Mouse (Mus musculus) left cerebral cortex, postnatal 4 days (tissue): ENCODE results near the gene Ninj1. TPM values are rescaled to one million over a fixed set of nuclear protein-coding genes. Genes with fewer than 3 reads are reported as not detected.

ENCODE experiments used
- DNase-seq: peaks from one replicate; pipeline ENCODE4 v3.0.0-alpha.2; 2022
- intact Hi-C: fragments of 180-260 bp; cut with DNase I; formaldehyde crosslinking; loops from one replicate; pipeline ENCODE4 v1.15.1; 2025
- total RNA-seq, 2 experiments: library from RNA; stranded (reverse); gene quantifications; 2 replicates each; pipeline ENCODE4 v1.2.3; 2021

The Ninj1 gene
- 10 to 100 TPM; 17.2 to 17.4 TPM for total RNA-seq

DNA sequence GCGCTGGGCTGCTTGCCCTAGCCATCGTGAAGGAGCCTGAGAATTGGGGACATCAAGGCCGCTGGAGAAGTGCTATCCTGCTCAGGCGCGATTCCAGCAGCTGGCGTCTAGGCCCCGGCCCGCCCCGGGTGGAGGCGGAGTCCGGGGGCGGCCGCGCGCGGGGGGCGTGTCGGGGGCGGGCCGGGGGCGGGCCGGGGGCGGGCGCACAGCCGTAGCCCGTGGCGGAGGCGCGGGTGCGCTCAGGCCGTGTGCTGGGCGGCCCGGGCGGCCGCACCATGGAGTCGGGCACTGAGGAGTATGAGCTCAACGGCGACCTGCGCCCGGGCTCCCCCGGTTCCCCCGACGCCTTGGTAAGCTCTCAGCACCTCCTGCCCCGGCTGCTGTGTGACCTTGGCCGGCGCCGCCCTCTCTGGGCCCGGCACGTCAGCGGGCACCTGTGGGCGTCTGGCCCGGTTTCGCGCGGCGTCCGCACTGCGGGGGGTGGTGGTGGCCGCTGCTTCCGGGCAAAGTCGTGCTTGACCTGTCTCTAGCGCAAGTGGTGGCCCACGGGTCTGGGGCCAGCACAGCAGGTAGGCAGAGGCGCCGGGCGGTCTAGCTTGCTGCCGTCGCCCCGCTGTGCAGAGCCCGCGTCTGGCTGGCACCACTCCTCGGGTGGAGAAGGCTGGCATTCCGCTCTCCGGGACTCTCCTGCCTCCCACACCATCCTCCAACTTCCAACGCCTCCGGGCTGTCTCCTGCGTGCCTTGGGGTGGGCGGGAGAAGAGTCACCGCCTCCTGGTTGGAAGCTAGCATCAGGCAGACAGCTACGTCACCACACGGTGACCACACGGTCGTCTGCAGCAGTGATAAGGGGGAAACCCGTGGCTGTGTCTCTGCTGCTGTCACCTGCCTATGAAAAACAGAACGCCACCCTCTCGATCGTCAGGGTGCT is at the start of gene Ninj1:
Gene Ninj1, plus strand, starts transcription at position 198 of the 931 bp plus-strand sequence.
- DNase-seq: peak; percentile 88
- intact Hi-C loops: no loop called here

DNA sequence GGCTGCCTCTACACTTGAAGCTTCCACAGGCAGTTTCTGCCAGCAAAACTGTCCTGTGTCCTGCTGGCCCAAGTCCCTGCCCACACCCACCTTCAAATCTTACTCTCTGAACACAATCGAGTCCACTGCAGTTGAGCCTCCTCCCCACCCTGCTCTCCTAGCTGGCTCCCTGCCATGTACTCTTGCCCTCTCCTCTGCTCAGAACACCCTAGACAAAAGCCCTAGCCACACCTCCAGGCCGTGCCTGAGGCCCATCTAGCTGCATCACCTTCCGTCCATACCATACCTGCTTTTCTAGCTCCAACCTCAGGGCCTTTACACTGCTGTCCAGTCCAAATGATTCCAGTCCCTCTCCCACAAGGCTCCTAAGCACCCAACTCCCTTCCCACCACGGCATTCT is 46.7 kb upstream of the Ninj1 start:
- intact Hi-C loops: no loop called here
- no peak for DNase-seq

DNA sequence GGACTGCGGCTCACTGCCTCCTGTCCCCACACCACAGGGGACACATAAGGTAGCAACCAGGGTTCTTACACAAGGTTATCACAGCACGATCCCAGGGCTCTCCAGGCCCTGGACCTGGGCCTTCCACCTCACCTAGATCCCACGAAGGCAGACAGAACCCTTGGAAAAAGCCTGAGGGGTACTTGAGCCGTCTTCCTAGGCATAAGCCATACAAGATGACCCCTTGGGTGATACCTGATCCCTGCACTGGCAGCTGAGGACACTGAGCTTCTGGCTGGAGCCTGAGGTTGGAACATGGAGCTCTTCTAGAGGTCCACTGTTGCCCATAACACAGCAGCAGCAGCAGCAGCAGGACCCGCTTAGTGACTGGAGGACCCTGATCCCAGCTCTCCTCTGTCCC is 44.9 kb upstream of the Ninj1 start:
- intact Hi-C loops: no loop called here
- DNase-seq: no peak

DNA sequence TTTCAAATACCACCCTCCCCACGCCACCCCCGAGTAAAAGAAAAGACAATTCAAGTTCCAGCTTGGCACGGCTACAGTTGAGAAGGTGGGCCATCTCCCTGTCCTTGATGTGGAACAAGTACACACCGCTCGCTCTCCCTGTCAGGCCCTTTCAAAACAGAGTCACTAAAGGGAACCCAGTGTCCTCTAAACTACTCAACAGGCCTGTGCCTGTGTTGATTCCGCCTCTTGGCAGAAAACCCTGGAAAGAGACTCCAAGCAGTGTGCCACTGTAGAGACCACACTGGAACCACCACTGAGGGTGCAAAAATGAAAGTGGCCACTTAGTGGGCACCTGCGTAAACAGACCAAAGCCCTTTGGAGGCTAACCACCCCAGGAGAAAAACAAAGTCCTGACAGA is 44.0 kb upstream of the Ninj1 start:
- no peak for DNase-seq
- intact Hi-C loops: no loop called here

DNA sequence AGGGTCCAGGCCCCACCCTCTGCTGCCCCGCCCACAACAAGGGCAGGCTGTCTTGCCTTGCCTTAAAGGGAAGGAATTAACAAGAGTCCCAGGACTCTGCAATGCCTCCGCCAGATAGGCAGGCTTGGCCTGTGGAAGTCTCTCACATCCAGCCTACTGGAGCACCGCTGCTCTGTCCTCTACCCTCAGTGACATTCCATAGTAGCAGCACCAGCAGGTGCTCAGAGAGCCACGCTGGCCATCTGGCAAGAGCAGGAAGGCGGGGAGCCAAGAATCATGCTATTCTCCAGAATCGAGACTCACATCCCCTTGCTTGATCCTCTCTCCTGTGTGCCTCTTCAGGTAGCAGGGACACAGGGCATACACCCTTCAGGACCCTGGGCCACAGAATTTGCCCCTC is 42.8 kb upstream of the Ninj1 start:
- intact Hi-C loops: no loop called here
- DNase-seq: peak; percentile 69

DNA sequence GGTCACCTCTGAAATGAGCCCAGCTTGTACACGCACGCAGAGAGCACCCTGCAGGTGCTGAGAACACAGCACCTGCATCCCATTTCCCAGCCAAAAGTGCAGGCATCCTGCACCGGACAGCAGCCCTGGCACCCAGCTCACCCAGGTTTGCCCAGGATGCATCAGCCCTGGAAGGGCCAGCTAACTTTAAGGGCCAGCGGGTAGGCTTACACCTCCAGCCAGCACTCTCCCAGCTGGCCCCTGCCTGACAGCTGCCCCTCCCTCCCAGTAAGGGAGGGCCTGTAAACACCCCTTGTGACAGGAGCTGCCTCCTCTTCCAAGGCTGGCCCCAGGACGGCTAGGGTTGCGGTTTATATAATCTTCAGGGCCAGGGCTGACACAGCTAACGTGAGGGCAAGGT is 41.9 kb upstream of the Ninj1 start:
- peak; percentile 42 for DNase-seq
- intact Hi-C loops: loop anchor here (5.0 kb wide), 1 partner anchor 43 kb away; no protein-coding TSS in a partner anchor

DNA sequence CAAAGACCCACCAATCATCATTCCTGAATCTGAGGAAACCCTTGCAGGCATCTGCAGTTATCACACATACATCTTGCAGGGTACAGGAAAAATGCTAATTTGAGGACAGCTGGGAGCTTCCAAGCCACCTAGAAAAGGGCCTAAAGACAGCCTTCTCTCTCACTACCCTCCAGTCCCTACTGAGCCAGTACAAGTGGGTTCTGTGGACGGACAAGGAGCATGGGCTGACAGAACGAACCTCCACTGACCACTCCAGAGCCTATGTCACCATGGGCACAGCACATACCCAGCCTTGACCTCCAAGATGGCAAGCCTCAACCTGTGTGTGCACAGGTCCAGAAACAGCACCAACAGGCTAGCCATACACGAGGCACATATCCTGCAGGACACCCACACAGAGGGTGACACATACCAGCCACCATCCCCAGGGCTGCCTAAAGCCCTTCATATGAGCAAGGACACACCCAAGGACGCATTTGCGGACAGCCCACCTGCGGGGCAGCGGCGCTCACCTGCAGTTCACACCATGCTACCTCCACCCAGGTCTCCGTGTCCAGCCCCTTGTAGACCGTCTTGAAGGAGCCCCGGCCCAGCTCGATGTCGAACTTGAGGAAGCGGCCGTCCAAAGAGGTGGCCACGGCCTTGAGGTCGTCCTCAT is 41.1 kb upstream of the Ninj1 start:
- DNase-seq: no peak
- intact Hi-C loops: loop anchor here (5.0 kb wide), 1 partner anchor 44 kb away; no protein-coding TSS in a partner anchor

DNA sequence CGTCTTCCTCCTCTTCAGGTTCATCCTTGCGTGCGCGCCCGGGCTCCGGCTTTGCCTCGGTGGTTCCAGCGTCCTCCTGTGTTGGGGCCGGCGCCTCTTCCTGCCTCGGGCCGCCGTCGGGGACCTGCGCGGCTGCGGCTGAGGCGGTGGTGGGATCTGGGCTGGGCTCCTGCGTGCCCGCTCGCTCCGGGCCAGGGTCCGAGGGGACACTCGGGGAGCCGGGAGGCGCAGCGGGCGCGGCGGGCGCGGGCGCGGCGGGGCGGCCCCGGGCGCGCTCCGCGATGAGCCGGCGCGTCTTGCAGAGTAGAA is 40.6 kb upstream of the Ninj1 start:
- DNase-seq: no peak
- intact Hi-C loops: loop anchor here (5.0 kb wide), 1 partner anchor 44 kb away; no protein-coding TSS in a partner anchor

DNA sequence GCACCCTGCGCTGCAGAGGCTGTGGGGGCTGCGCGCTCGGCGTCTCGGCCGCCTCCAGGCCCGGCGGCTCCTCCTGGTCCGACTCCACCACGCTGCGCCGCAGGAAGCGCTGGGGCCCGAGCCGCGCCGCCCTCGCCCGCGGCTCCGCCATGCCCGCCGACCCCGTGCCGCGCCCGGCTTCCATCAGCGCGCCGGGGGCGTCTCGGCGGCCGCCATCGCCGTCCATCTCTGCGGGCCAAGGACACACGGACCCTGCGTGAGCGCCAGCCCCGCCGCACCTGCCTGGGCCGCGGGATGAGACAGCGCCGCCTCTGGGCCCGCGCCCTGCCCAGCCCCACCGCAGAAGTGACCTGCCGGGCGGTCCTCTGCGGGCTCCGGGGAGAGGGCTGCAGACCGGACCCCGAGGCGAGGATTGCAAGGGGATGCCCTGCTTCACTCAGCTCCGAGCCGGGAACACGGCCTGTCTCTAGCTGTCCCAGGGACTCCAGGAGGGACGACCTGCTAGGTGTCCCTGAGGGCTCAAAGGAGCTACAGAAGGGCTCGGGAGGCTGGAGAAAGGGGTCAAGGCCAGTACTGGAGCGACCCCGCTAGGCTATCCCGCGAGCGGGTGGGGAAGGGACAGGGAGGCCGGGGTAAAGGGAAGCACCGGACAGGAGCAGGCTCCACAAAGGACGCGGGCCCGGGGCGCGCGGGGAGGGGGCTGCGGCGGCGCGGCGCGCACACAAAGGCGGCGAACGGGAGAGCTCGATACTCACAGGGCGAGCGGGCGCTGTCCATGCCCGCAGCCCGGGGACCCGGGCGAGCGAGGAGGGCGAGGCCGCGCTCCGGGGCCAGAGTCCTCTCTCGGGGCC is 40.1 kb upstream of the Ninj1 start:
- peak; percentile 56 for DNase-seq
- intact Hi-C loops: loop anchor here (5.0 kb wide), 1 partner anchor 45 kb away; no protein-coding TSS in a partner anchor

DNA sequence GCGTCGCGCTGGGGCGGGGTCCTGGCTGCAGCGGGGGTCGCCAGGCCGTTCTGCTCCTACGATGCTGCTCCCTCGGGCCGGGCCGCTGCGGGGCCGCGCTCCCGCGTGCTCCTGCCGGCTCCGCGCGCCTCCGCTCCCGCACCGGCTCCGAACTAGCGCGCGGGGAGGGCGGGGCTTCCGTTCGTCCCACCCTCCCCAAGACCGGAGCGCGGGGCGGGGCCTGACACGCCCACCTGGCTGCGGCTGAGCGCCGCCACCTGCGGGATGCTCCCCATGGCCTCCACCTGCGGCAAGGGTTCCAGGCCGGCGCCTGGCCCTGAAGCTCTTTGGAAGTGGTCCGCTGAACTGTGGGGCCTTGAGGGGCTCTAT is 39.4 kb upstream of the Ninj1 start, which contains the start of gene Wnk2:
Gene Wnk2, minus strand, starts transcription at position 157 of the 369 bp plus-strand sequence.
- intact Hi-C loops: loop anchor here (5.0 kb wide), 1 partner anchor 46 kb away; no protein-coding TSS in a partner anchor
- DNase-seq: peak; percentile 79

DNA sequence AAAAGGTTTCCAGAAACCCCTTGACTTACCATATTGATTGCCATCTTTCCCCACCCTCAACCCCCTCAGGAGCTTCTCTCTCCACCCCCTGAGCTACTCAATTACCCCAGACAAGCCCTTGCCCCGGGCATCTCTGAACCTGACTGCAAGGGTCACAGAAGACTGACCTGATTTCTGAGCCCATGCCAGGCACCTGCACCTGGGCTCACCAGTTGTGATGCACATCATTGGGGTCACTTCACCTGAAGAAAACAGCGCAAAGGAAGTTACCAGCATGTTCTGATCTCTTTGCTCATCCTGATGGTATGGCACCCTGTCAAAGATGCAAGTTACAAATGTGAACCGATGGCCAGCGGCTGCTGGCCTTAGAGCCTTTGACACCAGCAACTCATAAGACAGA is 38.6 kb upstream of the Ninj1 start:
- DNase-seq: no peak
- intact Hi-C loops: loop anchor here (5.0 kb wide), 1 partner anchor 46 kb away; no protein-coding TSS in a partner anchor

DNA sequence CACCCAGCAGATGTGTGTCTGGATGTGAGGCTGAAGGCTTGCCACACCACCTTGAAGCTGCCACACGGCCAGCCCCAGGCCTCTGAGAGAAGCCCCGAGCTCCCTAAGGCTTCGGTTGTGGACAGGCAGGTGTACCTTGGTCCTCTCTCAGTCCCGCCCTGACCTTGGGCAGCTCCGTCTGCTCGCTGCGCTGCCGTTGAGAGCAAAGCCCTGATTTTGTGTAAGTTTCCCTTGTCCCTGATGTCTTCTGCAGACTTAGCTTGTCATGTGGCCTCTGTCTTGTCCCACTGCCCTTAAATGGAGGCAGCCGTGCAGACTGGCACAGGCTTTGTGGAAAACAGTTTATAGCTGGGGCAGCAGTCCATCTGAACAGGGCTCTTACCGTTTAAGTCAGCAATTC is 33.3 kb upstream of the Ninj1 start:
- intact Hi-C loops: no loop called here
- no peak for DNase-seq

DNA sequence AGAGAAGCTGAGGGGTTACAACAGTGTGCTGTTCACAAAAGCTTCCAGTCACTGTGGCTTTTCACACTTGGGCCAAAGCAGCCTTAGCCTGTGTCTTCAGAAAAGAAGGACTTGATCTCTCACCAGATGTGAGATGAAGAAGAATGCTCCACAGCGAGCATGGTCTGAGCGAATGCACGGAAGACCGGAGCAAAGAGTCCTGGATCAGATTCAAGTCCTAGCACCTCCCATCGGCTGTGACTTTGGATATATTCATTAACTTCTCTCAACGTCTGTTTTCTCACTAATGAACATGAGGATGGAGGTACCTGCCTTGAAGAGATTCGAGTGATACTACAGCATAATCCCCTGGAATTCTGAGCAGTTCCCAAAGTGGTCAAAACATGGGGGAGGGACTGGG is 32.7 kb upstream of the Ninj1 start:
- DNase-seq: no peak
- intact Hi-C loops: no loop called here

DNA sequence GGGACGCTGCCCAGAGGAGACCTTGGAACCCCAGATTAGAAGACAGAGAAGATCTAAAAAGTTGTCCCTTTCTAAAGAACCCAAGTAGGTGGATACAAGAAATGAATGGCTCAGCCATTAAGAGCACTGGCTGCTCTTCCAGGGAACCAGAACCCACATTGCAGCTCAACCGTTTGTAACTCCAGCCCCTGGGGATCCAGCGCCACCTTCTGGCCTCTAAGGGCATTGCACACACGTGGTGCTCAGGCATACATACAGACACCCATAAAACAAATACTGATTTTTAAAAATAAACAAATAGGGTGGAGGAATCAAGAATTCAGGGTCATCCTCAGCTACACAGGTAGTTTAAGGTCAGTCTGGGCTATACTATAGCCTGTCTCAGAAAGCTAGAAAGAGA is 30.6 kb upstream of the Ninj1 start:
- intact Hi-C loops: no loop called here
- no peak for DNase-seq

DNA sequence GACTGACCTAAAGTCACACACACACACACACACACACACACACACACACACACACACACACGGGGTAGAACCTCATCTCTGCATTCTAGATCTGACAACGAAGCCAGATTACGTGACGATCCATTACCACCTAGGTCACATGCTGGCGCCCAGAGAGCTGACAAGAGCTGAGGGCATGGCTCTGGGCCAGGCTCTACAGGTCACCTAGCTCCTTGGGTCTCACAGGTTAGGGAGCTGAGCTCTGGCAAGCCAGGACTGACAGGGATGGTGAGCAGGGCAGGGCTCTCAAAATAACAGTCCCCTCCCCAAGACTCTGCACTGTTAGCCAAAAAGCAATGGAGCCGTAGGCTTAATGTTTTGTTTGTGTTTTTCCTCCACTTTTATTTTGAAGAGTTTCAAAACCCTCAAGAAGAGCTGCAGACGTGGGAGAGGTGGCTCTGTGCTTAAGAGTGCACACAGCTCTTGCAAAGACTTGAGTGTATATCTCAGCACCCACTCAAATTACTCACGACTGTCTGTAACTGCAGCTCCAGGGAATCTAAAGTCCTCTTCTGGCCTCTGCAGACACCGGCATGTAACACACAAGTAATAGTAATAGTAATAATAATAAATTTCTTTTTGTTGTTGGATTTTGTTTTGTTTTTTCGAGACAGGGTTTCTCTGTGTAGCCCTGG is 29.1 kb upstream of the Ninj1 start:
- DNase-seq: no peak
- intact Hi-C loops: no loop called here

DNA sequence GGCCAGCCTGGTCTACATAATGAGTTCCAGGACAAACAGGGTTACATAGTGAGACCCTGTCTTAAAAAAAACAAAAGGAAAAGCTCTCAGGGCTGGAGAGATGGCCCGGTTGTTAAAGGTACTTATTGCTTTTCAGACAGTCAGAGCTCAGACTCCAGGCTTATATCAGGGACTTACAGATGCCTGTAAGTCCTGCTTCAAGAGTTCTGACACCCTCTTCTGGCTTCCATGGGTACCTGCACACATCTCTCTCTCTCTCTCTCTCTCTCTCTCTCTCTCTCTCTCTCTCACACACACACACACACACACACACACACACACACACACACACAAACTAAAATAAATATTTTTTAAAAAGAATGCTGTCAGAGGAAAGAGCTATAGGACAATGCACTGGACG is 26.0 kb upstream of the Ninj1 start:
- DNase-seq: no peak
- intact Hi-C loops: no loop called here

DNA sequence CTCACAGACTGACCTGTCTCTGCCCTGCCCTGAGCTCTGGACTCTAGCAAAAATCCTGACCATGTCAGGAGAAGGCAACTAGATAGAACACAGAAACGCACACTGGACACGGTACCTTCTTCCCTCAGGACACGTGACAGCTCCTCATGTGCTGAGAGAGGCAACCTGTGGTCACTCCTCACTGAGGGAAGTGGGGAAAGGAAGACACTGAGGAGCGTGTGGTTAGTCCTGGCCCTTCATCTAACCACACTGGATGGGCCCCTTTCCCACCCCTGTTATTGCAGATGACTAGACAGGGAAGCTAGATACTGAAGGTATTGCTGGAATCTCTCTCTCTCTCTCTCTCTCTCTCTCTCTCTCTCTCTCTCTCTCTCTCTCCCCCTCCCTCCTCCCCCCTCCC is 24.6 kb upstream of the Ninj1 start:
- DNase-seq: no peak
- intact Hi-C loops: no loop called here

DNA sequence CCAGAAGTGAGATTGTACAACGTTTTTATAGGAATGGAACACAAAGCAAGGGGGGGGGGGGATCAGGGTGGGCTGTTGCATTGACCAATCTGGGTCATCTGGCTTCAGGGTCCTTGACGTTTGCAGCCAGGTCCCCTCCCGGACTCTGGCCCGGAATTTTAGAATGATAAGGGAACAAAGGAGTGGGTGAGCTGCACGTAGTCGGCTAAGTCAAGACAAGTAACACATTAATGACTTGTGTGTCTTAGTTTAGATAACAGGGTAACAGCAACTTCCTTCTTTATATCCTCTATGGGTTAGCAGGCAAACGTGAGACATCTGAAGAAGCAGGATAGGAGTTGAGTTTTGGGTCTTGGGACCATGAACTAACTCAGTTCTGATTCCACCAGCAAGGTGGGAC is 23.6 kb upstream of the Ninj1 start:
- DNase-seq: no peak
- intact Hi-C loops: no loop called here

DNA sequence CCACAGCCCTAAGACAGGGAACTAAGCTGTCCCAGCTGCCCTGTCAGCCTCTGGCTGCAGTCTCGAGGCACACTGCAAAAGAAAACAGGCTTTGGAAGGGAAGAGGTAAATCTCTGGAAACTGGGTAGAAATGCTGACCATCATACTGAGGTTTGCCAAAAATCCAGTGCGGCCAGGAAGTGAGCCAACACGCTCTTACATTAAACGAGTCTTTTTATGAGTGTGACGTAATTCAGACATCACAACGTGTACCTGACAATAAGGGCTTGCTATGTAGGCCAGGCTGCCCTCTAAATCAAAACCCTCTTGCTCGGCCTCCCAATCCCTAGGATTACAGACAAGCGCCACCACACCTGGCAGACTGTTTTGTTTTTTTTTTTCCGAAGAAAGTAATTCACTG is 20.2 kb upstream of the Ninj1 start:
- DNase-seq: no peak

DNA sequence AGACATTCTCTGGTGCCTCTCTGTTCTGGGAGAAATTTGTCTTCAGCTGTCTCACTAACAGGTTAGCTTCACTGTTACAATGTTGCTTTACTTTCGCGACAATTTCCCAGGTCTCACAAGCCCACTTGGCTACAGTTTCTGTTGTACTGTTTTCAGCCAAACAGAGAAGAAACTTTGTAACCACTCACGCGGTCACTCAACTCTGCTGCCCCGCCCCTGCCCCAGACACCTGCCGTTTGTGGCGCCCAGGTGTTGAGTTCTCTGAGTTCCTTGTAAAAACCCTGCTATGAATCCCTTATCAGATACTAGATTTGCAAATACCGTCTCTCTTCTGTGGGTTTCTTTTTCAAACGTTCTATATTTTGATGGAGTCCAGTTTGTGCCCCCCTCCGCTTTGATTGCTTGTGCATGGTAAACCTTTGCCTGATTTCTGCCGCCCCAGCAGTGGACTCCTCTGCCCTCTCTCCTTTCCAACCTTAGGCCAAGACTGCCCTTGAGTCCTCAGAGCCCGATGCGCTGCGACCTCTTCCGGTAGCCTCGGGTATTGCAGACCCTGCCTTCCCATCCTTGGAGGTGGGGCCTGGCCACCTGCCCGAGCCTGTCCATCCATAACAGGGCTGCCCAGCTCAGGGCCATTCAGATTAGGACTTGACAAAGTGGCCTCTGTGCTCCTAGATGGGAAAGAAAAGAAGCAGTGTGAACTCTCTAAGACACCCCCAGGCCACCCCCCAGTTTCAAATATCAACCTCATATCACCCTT is 17.7 kb upstream of the Ninj1 start:
- intact Hi-C loops: loop anchor here (10.0 kb wide), 2 partner anchors 115 to 515 kb away; no protein-coding TSS in a partner anchor
- peak; percentile 97 for DNase-seq

More for the DNA sequence above, 20.2 kb upstream of the Ninj1 start:
- intact Hi-C loops: no loop called here
